Mouse (Mus musculus) limb, embryonic 10.5 days (tissue): Measurements from ENCODE around the gene Rpl27a. TPM values are rescaled to one million over a fixed set of nuclear protein-coding genes. Genes with fewer than 3 reads are reported as not detected.
A peak's percentile ranks its signal among the peaks of the same experiment; 100 is the strongest.

Source experiments
- DNase-seq: peaks from one replicate; pipeline ENCODE4 v3.0.0-alpha.2; 2017; ENCODE audit warnings: low spot score
- H3K27ac ChIP-seq: fragments of 300-500 bp; sonication (generic); 2 replicates; pipeline ENCODE4 v1.5.1; 2016; ENCODE audit warnings: mild to moderate bottlenecking
- H3K27me3 ChIP-seq: fragments of 300-500 bp; sonication (generic); 2 replicates; pipeline ENCODE4 v1.6.1; 2016; ENCODE audit warnings: low read depth, mild to moderate bottlenecking; ENCODE audit not compliant: poor library complexity, severe bottlenecking
- H3K36me3 ChIP-seq: fragments of 300-500 bp; sonication (generic); 2 replicates; pipeline ENCODE4 v1.6.1; 2016; ENCODE audit warnings: mild to moderate bottlenecking, moderate library complexity
- H3K4me1 ChIP-seq: fragments of 300-500 bp; sonication (generic); 2 replicates; pipeline ENCODE4 v1.6.1; 2016
- H3K4me3 ChIP-seq: fragments of 300-500 bp; sonication (generic); 2 replicates; pipeline ENCODE4 v1.5.1; 2016; ENCODE audit warnings: mild to moderate bottlenecking, moderate library complexity
- H3K9me3 ChIP-seq: fragments of 300-500 bp; sonication (generic); replicated peaks from 2 replicates; pipeline ENCODE4 v1.6.1; 2016; ENCODE audit warnings: mild to moderate bottlenecking
- WGBS: fragments of 180-500 bp; shearing (Covaris S2); methylation state at CpG from one replicate; pipeline ENCODE4 v1.1.7; 2016; 5-methylcytosine and 5-hydroxymethylcytosine counted together
- polyA plus RNA-seq: library from polyadenylated mRNA; unstranded; fragments of >200 nt; fragmentation: Nextera tagmentation; extraction: Ambion mirVana; gene quantifications from 2 replicates; pipeline ENCODE4 v1.2.1, GENCODE M21; 2016

The Rpl27a gene
- polyA plus RNA-seq, 1 experiment from 2014 or later, result 130 TPM

DNA sequence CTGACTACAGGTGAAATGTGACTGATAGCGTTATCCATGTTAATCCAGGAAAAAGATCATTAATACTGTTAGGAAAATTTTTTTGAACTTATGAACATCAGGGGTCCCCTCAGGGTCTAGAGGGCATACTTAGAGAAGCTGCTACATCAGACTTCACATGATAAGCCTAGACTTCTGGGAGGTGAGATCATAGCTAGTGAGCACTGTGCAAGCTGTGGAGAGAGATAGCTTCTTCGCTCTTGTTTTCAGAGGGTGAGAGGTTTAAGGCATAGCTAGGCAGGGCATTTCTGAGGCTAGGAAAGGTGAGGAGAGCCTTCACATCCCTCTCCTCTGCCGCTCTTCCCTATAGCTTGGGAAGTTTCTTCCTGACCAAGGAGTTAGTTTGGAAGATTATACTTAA is 7.1 kb upstream of the Rpl27a start:
- Histone ChIP-seq H3K27me3 (no peaks in the 10 kb centered on the region), H3K4me3 (no peak overlapping the region), H3K4me1 (peaks cover 11% of the 10 kb centered on the region), H3K27ac (no peak overlapping the region), H3K9me3 (no peaks in the 10 kb centered on the region), H3K36me3 (no peaks in the 10 kb centered on the region)
- 91% methylated on average over 3 of the region's 3 CpGs for WGBS
- no peak for DNase-seq

DNA sequence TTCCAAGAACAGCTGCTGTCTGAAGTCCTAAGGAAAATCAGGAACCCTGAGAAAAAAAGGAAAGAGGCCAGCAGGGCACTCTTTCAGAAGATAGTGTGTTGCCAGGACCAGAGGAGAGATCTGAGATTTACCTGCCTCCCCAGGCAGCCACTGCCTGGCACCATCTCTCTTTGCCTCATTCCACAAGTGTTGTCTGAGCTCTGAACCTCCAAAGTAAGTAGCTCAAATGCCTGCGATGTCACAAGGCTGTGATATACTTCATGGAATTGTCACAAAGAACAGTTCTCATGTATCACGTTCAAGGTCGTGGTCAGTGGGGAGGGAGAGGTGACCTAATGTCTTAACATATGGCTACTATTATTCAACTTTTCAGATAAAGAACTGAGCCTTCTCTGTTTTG is 2.4 kb upstream of the Rpl27a start:
- Histone ChIP-seq H3K4me3 (no peak overlapping the region), H3K27me3 (no peaks in the 10 kb centered on the region), H3K4me1 (peaks cover 24% of the 10 kb centered on the region), H3K9me3 (no peaks in the 10 kb centered on the region), H3K36me3 (peaks cover 18% of the 10 kb centered on the region), H3K27ac (no peak overlapping the region)
- DNase-seq, result no peak
- 83% methylated on average over 3 of the region's 3 CpGs for WGBS

DNA sequence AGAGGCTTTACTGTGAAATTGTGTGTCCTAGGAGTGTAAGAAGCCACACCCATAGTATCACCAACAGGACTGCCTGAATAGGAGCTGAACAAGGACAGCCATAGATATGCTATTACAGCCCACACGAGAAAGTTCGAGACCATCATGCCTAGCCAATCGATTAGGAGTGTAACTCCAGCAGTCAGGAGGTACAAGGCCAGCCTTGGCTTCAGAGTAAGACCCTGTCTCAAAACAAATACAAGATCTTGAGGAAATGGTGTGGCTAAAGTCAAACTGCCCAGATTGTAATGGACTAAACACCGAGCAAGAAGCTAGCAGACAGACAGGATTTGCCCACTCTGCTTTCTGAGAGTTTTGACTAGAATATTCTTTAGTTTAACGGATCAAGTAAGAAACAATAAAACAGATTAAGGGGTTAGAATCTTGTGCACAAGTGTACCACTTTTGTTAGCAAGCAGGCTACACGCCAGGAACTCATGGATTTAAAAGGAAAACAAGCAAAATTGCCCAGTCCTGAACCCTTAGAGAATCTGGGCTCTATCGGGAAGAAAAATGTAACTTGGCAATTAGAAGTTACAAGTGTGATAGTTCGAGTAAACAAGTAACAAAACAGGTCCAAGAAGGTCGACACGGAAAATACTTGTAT is 788 bp upstream of the Rpl27a start:
- Histone ChIP-seq H3K4me1 (peaks cover 24% of the 10 kb centered on the region), H3K4me3 (peak overlapping the region; percentile 98), H3K27me3 (no peaks in the 10 kb centered on the region), H3K9me3 (no peaks in the 10 kb centered on the region), H3K36me3 (peaks cover 34% of the 10 kb centered on the region), H3K27ac (peak overlapping the region; percentile 98)
- 28% methylated on average over 10 of the region's 10 CpGs for WGBS
- DNase-seq, result no peak

DNA sequence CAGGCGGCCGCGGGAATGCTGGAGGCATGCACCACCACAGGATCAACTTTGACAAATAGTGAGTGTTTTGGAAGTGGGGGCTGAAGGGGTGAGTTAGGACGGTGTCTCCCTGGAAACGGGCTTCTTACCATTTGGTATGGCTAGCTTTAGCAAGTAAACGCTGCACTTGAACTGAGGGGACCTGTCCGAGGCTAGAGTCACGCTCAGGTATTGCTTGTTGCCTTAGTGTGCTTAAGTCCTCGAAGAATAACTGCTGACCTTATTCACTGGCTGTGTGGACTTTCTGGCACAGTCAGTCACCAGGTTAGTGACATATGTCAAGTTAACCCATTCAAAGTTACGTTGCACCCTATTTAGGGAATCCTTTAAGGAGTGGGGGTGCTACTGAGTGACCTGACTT is 989 bp downstream of the Rpl27a start:
- no peak for DNase-seq
- Histone ChIP-seq H3K9me3 (no peaks in the 10 kb centered on the region), H3K4me3 (peak overlapping the region; percentile 98), H3K36me3 (peaks cover 52% of the 10 kb centered on the region), H3K27ac (peak overlapping the region; percentile 98), H3K27me3 (no peaks in the 10 kb centered on the region), H3K4me1 (peaks cover 24% of the 10 kb centered on the region)
- 7% methylated on average over 10 of the region's 10 CpGs for WGBS

DNA sequence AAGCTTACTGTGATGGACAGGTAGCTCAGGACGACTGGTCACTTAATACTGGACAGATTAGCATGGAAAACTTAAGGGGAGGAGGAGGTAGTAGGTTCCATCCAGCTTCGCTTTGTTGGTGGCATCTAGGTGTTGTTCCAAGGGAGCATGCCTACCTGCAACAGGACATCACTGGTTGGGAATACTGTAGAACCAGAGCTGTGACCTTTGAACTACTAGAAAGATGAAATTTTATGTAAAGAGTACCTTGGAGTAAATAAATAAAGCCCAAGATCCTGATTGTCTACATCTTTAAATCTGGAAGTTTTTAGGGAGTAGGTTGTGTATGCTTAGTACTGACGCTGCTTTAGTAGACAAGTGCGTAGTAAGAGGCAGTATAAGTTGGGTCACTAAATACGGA is 3.1 kb downstream of the Rpl27a start:
- Histone ChIP-seq H3K27ac (no peak overlapping the region), H3K27me3 (no peaks in the 10 kb centered on the region), H3K4me1 (peaks cover 24% of the 10 kb centered on the region), H3K4me3 (no peak overlapping the region), H3K36me3 (peaks cover 73% of the 10 kb centered on the region), H3K9me3 (no peaks in the 10 kb centered on the region)
- no peak for DNase-seq
- WGBS, result 83% methylated on average over 5 of the region's 5 CpGs

DNA sequence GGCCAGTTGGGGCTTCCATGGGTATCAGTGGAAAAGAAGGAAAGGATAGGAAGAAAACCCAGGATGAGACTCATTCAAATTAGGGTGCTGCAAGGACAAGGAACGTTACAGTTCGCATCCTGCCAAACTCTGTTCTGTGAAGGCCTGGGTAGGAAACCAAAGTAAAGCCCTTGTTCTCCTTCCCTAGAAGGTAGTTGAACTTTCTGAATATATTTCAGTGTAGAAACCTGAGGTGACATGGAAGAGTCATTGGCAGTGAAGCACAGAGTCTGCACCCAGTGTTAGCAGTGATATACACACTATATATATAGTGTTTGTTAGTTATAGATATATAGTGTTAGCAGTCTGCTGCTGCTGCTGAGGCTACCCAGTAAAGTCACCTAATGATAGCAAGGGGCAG is 4.4 kb downstream of the Rpl27a start:
- Histone ChIP-seq H3K27ac (no peak overlapping the region), H3K9me3 (no peaks in the 10 kb centered on the region), H3K4me1 (peaks cover 16% of the 10 kb centered on the region), H3K4me3 (no peak overlapping the region), H3K27me3 (no peaks in the 10 kb centered on the region), H3K36me3 (peaks cover 86% of the 10 kb centered on the region)
- no peak for DNase-seq
- whole genome bisulfite sequencing, result 61% methylated on average over 2 of the region's 2 CpGs

DNA sequence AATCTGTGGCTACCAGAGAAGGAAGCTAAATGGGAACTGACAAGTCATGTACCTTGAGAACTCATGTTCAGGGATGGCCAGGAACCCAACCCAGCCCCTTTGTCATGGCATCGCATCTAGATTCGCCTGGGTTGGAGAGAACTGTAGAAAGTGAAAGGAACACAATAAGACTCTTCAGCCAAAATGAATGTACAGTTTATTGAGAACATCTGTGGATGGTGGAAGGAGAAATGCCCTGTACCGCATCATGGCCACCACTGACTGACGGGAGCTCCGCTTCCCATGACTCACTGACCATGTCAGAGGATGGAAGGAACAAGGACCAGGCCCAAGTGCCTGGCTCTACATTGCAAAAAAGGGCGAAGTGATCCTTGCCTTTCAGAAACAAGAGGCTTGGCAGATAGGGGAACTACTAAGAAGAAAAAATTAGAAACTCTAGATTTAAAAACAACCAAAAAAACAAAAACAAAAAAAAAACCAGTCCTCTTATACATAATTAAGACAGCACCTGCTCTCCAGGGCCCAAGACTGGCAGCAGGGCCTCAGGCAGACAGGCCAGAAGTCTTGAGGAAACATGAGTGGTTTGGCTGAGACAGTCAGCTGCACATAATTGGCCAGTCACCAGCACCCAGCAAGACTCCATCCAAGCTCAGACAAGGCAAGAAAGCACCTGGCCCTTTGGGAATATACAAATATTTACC is 4.9 kb downstream of the Rpl27a start:
- Histone ChIP-seq H3K9me3 (no peaks in the 10 kb centered on the region), H3K4me1 (peaks cover 16% of the 10 kb centered on the region), H3K36me3 (peaks cover 89% of the 10 kb centered on the region), H3K27ac (no peak overlapping the region), H3K27me3 (no peaks in the 10 kb centered on the region), H3K4me3 (no peak overlapping the region)
- no peak for DNase-seq
- 52% methylated on average over 6 of the region's 6 CpGs for WGBS

DNA sequence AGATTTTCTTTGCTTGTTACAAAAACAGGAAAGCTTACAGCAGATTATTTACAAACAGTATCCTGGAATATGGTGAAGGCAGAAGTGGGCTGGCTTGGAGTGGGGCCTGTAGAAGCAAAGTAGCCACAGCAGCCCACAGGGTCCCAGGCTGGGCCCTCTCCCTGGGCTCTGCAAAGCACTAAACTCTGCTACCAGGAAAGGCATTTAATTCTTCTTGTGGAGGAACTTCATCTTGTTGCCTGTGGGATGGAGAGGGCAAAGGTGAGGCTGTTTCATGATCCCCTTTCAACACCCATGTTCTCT is 5.4 kb downstream of the Rpl27a start:
- DNase-seq, result no peak
- H3K27ac ChIP-seq, result no peak overlapping the region

DNA sequence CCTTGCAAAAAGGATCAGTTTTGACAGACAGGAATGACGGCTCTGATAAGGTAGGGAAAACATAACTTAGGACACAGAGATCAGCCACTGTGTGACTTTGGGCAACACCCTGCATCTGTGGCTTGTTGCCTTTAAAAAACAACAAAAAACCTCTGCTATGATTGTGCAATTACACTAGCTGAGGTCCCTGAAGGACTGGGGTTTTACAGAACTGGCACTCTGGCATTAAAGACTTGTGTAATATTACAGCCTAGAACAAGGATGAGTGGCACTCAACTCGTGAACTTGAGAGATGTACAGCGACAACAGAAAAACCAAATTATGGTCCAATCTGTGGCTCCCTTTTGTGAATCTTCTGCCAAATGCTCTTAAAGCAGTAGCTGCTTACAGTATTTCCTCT is 5.8 kb downstream of the Rpl27a start:
- 90% methylated on average over 3 of the region's 3 CpGs for WGBS
- Histone ChIP-seq H3K36me3 (peaks cover 91% of the 10 kb centered on the region), H3K9me3 (no peaks in the 10 kb centered on the region), H3K4me3 (no peak overlapping the region), H3K4me1 (peaks cover 16% of the 10 kb centered on the region), H3K27me3 (no peaks in the 10 kb centered on the region), H3K27ac (no peak overlapping the region)
- no peak for DNase-seq

More for the DNA sequence above, 5.4 kb downstream of the Rpl27a start:
- Histone ChIP-seq H3K4me3 (no peak overlapping the region), H3K9me3 (no peaks in the 10 kb centered on the region), H3K27me3 (no peaks in the 10 kb centered on the region), H3K36me3 (peaks cover 89% of the 10 kb centered on the region), H3K4me1 (peaks cover 16% of the 10 kb centered on the region)

DNA sequence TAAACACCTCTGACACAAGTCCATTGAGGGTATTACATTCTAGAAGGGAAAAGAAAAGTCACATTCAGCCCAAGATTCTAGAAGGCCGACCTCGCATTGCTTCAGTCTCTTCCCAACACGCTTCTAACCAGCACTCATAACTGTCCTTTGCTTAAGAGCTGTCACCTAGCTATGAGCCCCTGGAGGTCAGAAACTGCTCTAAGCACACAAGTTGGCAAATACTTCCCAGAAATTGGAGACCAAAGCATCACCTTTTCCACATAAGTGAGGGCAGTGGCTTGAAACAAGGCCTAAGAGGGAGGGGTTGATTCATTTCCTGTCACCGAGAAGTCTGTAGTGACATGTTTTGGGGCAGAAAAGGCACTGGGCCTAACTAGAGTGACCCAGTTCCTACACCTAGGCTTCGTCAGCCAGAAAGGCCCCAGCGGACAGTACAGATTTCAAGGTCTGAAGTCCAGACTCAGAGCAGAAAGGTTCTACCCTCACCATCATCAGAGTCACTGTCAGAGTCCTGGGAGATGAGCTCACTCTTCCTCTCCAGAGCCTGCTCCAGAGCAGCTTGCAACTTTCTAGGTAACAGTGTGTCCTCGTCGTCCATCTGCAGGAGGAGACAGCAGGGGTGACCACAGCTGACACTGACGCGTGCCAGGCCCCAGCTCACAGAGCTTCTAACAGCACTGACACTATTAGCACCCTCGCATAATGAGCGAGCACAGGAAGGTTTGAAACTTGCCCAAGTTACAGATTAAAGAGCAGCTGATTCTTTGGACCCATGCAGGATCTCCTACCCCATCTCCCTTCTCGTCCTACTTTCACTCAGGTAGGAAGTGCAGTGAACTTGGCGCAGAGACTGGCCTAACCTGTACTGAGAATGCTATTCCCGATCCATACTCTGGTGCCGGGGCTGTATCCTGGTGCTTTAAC is 7.1 kb downstream of the Rpl27a start:
- H3K9me3 ChIP-seq, result no peaks in the 10 kb centered on the region
- no peak overlapping the region for H3K27ac ChIP-seq
- H3K4me3 ChIP-seq, result no peak overlapping the region
- peaks cover 91% of the 10 kb centered on the region for H3K36me3 ChIP-seq
- no peaks in the 10 kb centered on the region for H3K27me3 ChIP-seq
- DNase-seq, result no peak
- 65% methylated on average over 16 of the region's 16 CpGs for WGBS
- peaks cover 3% of the 10 kb centered on the region for H3K4me1 ChIP-seq

DNA sequence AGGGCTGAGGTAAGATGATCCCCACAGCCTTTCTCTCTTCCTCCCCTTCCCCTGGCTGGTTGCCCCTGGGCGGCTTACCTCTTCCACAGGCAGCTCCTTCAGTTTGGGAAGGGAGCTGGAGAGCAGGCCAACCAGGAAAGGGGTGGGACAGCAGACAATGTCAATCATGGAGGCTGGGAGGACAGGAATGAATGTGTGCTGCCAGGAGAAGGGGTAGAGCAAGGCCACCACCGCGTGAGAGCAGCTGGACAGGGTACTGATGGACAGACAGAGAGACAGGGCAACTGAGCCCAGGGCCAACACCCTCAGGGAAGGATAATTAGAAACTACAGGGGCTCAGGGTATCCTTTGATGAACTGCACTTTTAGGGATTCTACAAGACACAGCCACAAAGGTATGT is 8.6 kb downstream of the Rpl27a start:
- H3K36me3 ChIP-seq, result peaks cover 91% of the 10 kb centered on the region
- H3K4me1 ChIP-seq, result no peaks in the 10 kb centered on the region
- H3K27me3 ChIP-seq, result no peaks in the 10 kb centered on the region
- DNase-seq, result no peak
- no peak overlapping the region for H3K4me3 ChIP-seq
- 65% methylated on average over 3 of the region's 3 CpGs for WGBS
- H3K27ac ChIP-seq, result no peak overlapping the region
- no peaks in the 10 kb centered on the region for H3K9me3 ChIP-seq

DNA sequence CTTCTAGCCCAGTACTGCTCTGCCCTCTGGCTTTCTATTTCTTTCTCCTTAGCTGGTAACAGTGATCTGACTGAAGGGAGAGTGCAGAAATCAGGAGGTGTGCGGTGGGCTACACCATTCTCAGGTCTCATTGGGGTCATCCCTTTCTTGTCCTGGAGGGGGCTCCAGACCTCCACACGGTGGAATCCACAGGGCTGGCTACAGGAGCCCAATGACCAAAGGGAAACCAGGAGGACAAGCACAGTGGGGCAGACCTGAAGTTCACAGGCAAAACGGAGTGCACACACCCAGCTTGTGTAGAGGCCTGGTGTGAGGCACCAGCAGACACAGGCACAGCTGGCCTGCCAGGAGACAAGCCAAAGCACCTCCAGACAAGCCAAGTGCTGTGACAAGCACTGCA is 9.4 kb downstream of the Rpl27a start:
- H3K4me1 ChIP-seq, result no peaks in the 10 kb centered on the region
- H3K27me3 ChIP-seq, result no peaks in the 10 kb centered on the region
- H3K4me3 ChIP-seq, result no peak overlapping the region
- DNase-seq, result peak; percentile 61
- peaks cover 89% of the 10 kb centered on the region for H3K36me3 ChIP-seq
- H3K9me3 ChIP-seq, result no peaks in the 10 kb centered on the region
- no peak overlapping the region for H3K27ac ChIP-seq
- 21% methylated on average over 3 of the region's 3 CpGs for WGBS

DNA sequence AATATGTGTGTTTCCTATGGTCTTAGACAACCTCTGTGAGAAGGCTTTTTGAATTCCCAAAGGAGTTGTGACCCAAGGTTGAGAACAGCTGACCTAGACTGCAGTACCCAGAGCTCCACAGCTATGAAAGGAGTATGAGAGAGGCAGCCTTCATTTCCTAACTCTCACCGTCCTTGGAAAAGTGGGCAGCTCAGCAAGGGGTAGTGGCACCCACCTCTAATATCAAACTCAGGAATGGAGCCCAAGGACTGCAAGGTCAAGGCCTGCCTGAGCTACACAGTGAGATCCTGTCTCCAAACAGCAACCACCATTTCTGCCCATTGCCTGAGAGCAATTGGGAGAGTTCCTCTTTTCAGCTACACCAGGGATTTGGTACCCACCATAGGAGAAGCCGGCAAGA is 10.8 kb downstream of the Rpl27a start:
- H3K4me1 ChIP-seq, result no peaks in the 10 kb centered on the region
- no peak overlapping the region for H3K27ac ChIP-seq
- no peaks in the 10 kb centered on the region for H3K9me3 ChIP-seq
- H3K36me3 ChIP-seq, result peaks cover 89% of the 10 kb centered on the region
- H3K27me3 ChIP-seq, result no peaks in the 10 kb centered on the region
- H3K4me3 ChIP-seq, result no peak overlapping the region
- DNase-seq, result no peak
- WGBS, result 83% methylated on average over 2 of the region's 2 CpGs
